Mouse (Mus musculus): ENCODE data around the gene Tmem248. TPM values are rescaled to one million over a fixed set of nuclear protein-coding genes. Genes with fewer than 3 reads are reported as not detected.
A peak's percentile ranks its signal among the peaks of the same experiment; 100 is the strongest.

Gene Tmem248
- polyA plus RNA-seq, 1 experiment from 2014 or later: 26.2 TPM

DNA sequence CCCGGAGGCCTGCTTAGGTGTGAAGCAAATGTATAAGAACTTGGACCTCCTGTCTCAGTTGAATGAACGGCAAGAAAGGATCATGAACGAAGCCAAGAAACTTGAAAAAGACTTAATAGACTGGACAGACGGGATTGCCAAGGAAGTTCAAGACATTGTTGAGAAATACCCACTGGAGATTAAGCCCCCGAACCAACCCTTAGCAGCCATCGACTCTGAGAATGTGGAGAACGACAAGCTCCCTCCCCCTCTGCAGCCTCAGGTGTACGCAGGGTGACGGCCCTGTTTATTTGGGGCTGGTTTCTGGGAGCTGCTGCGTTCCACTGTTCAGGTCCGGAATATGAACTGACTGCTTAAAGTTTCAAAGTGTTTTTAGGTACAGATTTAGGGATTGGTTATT, 3.9 kb upstream of the Tmem248 start:
- Histone ChIP-seq H3K27me3 (replicated peaks) (no peaks in the 10 kb centered on the region), H3K9me3 (no peaks in the 10 kb centered on the region), H3K4me2 (no peak overlapping the region), H3K27ac (no peak overlapping the region), H3K4me3 (no peak overlapping the region), H3K9ac (no peak overlapping the region), H3K36me3 (replicated peaks) (peaks cover 37% of the 10 kb centered on the region), H3K4me1 (no peaks in the 10 kb centered on the region)
- 87% methylated on average over 11 of the region's 11 CpGs for WGBS
- ATAC-seq (replicated peaks): no peak

DNA sequence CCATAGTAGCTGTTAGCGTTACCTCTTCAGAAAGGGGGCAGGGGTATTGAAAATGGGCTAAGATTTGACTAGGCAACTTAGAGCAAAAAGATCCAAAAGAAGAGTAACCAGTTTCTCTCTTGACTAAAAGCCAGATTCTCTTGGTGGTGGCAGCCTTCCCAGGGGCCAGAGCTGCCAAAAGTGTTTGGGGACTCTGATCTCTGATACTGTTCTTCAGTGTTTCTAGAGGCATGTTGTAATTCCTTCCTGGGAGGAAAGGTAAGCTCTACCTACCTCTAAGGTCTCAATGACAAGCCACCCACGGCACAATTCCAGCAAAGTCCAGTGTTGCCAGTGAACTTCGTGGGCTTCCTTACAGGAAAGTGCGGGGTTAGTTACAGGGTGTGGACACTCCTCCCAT, 525 bp downstream of the Tmem248 start:
- 90% methylated on average over 4 of the region's 4 CpGs for WGBS

DNA sequence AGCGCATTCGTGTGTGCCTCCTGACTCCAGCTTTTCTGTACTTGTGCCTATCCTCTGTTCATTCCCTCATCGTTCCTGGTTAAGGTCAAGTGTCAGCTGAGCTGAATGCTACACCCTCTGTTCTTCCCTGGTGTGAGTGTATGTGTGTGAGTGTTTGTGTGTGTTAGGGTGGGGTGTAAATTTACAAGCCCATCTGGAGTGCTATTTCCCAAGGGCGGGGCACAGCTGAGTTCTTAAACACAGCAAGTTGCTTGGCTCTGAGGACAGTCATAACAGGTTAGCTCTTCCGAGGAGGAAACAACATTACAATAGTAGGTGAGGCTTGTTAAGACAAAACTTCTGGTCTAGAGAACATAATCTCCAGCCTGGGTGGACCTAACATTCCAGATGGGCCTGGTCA, 1.5 kb downstream of the Tmem248 start:
- no peak overlapping the region for H3K4me3 ChIP-seq
- no peak overlapping the region for H3K27ac ChIP-seq
- no peaks in the 10 kb centered on the region for H3K27me3 ChIP-seq (replicated peaks)
- peaks cover 14% of the 10 kb centered on the region for H3K4me1 ChIP-seq
- no peaks in the 10 kb centered on the region for H3K9me3 ChIP-seq
- no peaks in the 10 kb centered on the region for H3K36me3 ChIP-seq (replicated peaks)
- 90% methylated on average over 5 of the region's 5 CpGs for WGBS
- no peak overlapping the region for H3K4me2 ChIP-seq
- no peak overlapping the region for H3K9ac ChIP-seq
- ATAC-seq (replicated peaks): no peak

More for the DNA sequence above, 525 bp downstream of the Tmem248 start:
- no peak overlapping the region for H3K4me3 ChIP-seq
- no peak overlapping the region for H3K27ac ChIP-seq
- H3K27me3 ChIP-seq (replicated peaks): no peaks in the 10 kb centered on the region
- H3K4me1 ChIP-seq: peaks cover 8% of the 10 kb centered on the region
- no peak overlapping the region for H3K4me2 ChIP-seq
- H3K36me3 ChIP-seq (replicated peaks): no peaks in the 10 kb centered on the region
- ATAC-seq (replicated peaks): no peak
- H3K9me3 ChIP-seq: no peaks in the 10 kb centered on the region
- no peak overlapping the region for H3K9ac ChIP-seq

DNA sequence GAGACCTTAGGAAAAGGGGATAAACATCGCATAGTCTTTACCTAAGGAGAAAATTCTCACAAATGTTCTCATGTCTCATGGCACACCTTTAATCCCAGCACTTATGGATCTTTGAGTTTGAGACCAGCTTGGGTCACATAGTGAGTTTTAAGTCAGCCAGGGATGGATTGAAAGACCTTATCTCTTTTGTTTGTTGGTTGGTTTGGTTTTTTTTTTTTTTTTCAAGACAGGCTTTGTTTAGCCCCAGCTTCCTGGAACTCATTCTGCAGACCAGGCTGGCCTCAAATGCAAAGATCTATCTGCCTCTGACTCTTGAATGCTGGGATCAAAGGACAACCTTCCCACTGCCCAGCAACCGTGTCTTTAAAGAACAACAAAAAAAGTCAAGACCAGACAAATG, 4.4 kb downstream of the Tmem248 start:
- no peak for ATAC-seq (replicated peaks)
- Histone ChIP-seq H3K9me3 (no peaks in the 10 kb centered on the region), H3K36me3 (replicated peaks) (no peaks in the 10 kb centered on the region), H3K4me1 (peaks cover 23% of the 10 kb centered on the region), H3K27ac (peak overlapping the region; percentile 83), H3K27me3 (replicated peaks) (no peaks in the 10 kb centered on the region), H3K9ac (peak overlapping the region; percentile 91; the same call in 1 of the 2 replicates), H3K4me3 (peak overlapping the region; percentile 85), H3K4me2 (peak overlapping the region; percentile 63)
- 46% methylated on average over 2 of the region's 2 CpGs for WGBS

DNA sequence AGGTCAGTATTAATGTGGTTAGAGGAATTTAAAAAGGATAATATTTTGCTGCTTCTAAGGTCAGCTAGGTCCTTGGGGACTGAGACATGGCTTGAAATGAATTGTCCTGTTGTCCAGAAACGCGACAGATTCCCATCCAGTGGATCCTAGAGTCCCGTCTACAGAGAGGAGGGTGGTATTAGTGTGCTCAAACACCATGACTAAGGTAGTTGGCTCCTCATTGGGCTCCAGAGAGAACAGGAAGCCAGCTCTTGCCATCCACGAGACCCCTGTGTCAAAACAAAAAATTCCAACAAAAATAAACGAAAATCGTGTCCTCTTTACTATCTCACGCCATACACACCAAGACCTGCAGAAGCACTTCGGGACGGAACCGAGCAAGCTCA, 4.9 kb downstream of the Tmem248 start:
- no peaks in the 10 kb centered on the region for H3K36me3 ChIP-seq (replicated peaks)
- ATAC-seq (replicated peaks): peak; percentile 72
- H3K4me2 ChIP-seq: peak overlapping the region; percentile 63
- H3K9me3 ChIP-seq: no peaks in the 10 kb centered on the region
- peak overlapping the region; percentile 91 for H3K9ac ChIP-seq
- peaks cover 23% of the 10 kb centered on the region for H3K4me1 ChIP-seq
- 1% methylated on average over 10 of the region's 10 CpGs for WGBS
- peak overlapping the region; percentile 83 for H3K27ac ChIP-seq
- peak overlapping the region; percentile 85 for H3K4me3 ChIP-seq
- H3K27me3 ChIP-seq (replicated peaks): no peaks in the 10 kb centered on the region

DNA sequence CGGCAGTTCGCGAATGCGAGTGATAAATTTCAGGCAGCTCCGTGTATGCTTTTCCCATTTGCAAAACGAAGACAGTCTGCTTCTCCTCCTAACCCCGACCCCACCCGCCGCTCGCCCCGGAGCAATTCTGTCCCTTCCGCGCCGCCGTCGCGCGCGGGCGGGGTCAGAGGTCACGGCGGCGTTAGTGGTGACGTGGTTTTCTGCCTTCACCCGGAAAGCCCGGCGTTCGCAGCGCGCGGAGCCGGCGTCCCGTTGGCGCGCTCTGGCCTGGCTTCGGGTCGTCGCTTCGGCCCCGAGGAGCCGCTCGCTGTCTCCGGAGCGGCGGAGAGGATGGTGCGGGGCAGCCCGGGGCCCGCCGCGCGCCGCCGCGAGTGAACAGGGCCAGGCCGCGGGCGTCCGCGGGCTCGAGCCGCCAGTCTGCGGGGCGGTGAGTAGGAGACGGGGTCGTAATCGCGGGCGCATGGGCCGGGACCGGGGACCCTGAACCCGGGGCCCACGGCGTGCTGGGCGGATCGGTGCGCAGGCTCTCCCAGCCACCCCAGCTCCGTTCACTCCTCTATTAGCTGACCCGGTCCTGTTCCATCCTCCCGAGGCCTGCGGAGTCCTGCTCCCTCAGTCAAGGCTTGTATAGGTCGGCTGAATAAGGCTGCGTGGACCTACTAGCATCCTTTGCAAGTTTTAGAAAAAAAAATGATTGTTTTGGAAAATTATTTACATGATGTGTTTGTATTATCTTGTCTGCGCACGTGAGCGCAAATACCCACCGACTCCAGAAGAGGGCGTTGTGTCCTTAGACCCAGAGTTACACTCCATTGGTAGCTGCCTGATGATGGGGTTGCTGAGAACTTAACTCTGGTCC, 5.5 kb downstream of the Tmem248 start:
- H3K27ac ChIP-seq: peak overlapping the region; percentile 83
- WGBS: under 1% methylated on average over 88 of the region's 88 CpGs
- peak overlapping the region; percentile 63 for H3K4me2 ChIP-seq
- H3K36me3 ChIP-seq (replicated peaks): no peaks in the 10 kb centered on the region
- no peaks in the 10 kb centered on the region for H3K9me3 ChIP-seq
- peak overlapping the region; percentile 85 for H3K4me3 ChIP-seq
- H3K9ac ChIP-seq: peak overlapping the region; percentile 91
- H3K4me1 ChIP-seq: peaks cover 23% of the 10 kb centered on the region
- no peaks in the 10 kb centered on the region for H3K27me3 ChIP-seq (replicated peaks)
- peak; percentile 90 for ATAC-seq (replicated peaks)

DNA sequence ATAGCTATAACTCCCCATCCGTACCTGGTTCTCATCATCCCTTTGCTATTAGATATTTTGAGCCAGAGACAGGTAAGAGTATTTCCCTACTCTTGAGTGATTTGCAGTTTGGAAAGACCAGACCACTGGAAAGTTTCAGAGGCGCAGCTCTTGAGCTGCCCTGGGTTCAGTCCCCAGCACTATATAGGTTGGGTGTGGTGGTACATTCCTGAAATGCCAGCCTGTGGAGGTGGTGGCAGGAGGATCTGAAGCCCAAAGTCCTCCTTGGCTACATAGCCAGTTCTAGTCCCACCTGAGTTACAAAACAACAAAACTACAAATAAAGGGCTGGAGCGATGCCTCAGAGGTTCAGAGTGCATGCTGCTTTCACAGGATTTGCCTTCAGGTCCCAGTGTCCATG, 9.9 kb downstream of the Tmem248 start:
- Histone ChIP-seq H3K27ac (no peak overlapping the region), H3K36me3 (replicated peaks) (peaks cover 11% of the 10 kb centered on the region), H3K27me3 (replicated peaks) (no peaks in the 10 kb centered on the region), H3K9me3 (no peaks in the 10 kb centered on the region), H3K4me3 (no peak overlapping the region), H3K9ac (no peak overlapping the region), H3K4me1 (peaks cover 15% of the 10 kb centered on the region), H3K4me2 (no peak overlapping the region)
- ATAC-seq (replicated peaks): no peak
- 96% methylated on average over 3 of the region's 3 CpGs for WGBS

DNA sequence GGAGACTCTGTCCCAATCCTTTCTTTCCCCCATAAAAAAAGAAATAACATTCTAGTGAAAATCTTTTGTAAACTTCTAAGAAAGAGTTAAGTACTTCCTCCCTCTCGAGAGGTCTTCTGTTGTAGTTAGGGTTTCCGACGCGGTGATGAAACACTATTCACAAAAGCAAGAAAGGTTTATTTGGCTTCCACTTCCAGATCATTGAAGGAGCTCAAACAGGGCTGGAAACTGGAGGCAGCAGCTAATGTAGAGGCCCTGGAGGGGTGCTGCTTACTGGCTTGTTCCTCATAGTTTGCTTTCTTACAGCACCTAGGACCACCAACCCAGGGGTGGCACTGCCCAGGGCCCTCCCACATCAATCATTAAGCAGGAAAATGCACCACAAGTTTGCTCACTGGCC, 11.2 kb downstream of the Tmem248 start:
- Histone ChIP-seq H3K4me1 (peaks cover 11% of the 10 kb centered on the region), H3K27ac (no peak overlapping the region), H3K36me3 (replicated peaks) (peaks cover 24% of the 10 kb centered on the region), H3K4me2 (no peak overlapping the region), H3K4me3 (no peak overlapping the region), H3K9me3 (no peaks in the 10 kb centered on the region), H3K9ac (no peak overlapping the region), H3K27me3 (replicated peaks) (no peaks in the 10 kb centered on the region)
- no peak for ATAC-seq (replicated peaks)
- 74% methylated on average over 4 of the region's 4 CpGs for WGBS

DNA sequence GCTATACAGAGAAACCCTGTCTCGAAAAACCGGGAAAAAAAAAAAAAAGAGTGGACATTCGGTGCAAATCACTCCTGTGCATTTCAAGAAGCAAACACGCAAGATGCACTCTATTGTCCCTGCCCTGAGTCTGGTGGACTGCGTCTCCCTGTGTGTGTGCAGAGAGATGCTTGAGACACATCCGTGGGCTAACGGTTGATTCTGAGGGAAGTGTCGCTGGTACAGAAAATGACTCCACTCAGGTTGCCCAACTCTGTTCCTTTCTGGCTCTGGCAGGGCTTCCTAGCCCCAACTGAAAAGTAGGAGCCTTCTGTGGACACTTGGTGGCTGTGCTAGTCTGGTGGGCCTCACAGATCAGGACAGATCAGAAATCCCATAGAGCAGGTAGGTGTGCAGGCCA, 19.4 kb downstream of the Tmem248 start:
- Histone ChIP-seq H3K27ac (no peak overlapping the region), H3K4me2 (no peak overlapping the region), H3K9ac (no peak overlapping the region), H3K4me3 (no peak overlapping the region), H3K9me3 (no peaks in the 10 kb centered on the region), H3K27me3 (replicated peaks) (no peaks in the 10 kb centered on the region), H3K36me3 (replicated peaks) (peaks cover 81% of the 10 kb centered on the region), H3K4me1 (no peaks in the 10 kb centered on the region)
- 94% methylated on average over 8 of the region's 8 CpGs for WGBS
- no peak for ATAC-seq (replicated peaks)

DNA sequence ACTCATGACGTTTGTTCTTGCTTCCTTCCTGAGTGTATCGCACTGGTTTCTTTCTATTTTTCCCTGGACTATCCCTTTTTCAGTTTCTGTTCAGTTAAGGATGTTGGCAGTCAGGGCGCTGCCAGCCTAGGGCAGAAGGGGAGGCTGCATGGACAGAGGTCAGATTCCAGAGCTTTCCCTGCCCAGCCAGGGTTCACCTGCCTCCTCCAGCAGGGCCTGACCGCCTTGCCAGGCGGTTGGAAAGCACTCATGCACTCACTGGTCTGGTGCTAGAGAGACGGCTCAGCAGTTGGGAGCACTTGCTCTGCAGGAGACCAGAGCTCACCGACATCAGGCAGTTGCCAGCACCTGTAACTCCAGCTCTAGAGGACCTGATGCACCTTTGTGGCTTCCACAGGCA, 22.4 kb downstream of the Tmem248 start:
- no peak overlapping the region for H3K27ac ChIP-seq
- no peak overlapping the region for H3K9ac ChIP-seq
- no peaks in the 10 kb centered on the region for H3K4me1 ChIP-seq
- ATAC-seq (replicated peaks): no peak
- WGBS: 93% methylated on average over 7 of the region's 7 CpGs
- H3K9me3 ChIP-seq: no peaks in the 10 kb centered on the region
- no peak overlapping the region for H3K4me2 ChIP-seq
- H3K27me3 ChIP-seq (replicated peaks): no peaks in the 10 kb centered on the region
- no peak overlapping the region for H3K4me3 ChIP-seq
- H3K36me3 ChIP-seq (replicated peaks): peaks cover 67% of the 10 kb centered on the region

DNA sequence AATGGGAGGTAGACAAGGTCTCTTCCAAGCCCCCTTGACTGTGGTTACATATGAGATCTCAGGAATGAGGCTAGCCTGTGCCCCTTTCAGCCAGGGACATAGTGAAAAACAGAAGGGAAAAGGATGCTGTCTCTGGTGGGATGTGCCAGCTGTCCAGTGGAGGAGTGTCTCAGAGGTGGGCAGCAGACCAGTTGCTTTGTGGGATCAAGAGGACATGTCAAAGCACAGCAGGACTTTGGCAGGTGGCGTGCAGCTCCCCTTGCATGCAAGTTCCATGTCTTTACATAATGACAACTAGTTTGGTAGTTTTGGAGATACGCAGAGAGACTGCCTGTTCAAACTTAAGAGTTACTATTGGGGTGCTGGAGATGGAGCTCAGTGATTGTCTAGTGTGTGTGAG, 23.0 kb downstream of the Tmem248 start:
- no peak for ATAC-seq (replicated peaks)
- H3K36me3 ChIP-seq (replicated peaks): peaks cover 67% of the 10 kb centered on the region
- WGBS: 95% methylated on average over 2 of the region's 2 CpGs

DNA sequence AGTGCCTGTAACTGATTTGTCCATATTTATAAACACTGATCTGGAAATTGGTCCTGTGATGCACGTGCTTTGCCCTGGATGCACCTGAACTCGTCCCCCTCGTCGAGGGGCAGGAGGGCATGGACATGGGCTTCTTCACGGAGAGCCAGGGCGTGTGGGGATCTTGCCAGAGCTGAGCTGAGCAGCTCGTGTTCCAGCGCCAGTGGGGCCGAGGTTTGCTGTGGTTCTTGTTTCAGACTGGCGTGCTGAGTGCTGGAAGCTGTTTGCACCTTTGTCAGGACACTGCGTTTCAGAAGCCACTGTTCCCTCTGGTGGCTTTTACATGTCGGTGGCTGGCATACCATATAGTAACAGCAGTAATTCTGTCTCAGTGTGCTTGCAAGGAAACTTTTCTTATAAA, 24.5 kb downstream of the Tmem248 start:
- Histone ChIP-seq H3K27me3 (replicated peaks) (no peaks in the 10 kb centered on the region), H3K36me3 (replicated peaks) (peaks cover 67% of the 10 kb centered on the region), H3K9ac (no peak overlapping the region), H3K27ac (no peak overlapping the region), H3K4me1 (no peaks in the 10 kb centered on the region), H3K9me3 (no peaks in the 10 kb centered on the region), H3K4me2 (no peak overlapping the region), H3K4me3 (no peak overlapping the region)
- no peak for ATAC-seq (replicated peaks)
- WGBS: 92% methylated on average over 12 of the region's 12 CpGs

More for the DNA sequence above, 23.0 kb downstream of the Tmem248 start:
- no peak overlapping the region for H3K9ac ChIP-seq
- no peak overlapping the region for H3K4me3 ChIP-seq
- H3K27me3 ChIP-seq (replicated peaks): no peaks in the 10 kb centered on the region
- no peak overlapping the region for H3K27ac ChIP-seq
- H3K4me2 ChIP-seq: no peak overlapping the region
- no peaks in the 10 kb centered on the region for H3K9me3 ChIP-seq
- H3K4me1 ChIP-seq: no peaks in the 10 kb centered on the region

DNA sequence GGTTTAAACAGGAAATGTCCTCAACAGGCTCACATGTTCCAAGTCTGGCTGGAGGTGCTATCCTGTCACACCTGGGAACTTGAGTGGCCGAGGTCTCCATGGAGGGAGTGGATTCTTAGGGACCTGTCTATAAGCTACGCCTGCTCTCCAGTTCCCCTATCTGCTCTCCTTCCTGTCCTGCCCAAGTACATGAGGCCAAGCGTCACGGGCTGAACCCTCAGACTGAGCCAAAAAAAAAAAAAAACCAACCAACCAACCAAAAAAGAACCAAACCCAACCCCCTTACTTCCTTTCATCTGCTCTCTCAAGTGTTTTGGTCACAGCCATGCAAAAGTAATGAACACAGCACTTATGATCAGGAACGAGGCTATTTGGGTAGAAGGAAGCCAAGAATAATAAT, 30.9 kb downstream of the Tmem248 start:
- H3K9me3 ChIP-seq: no peaks in the 10 kb centered on the region
- H3K27me3 ChIP-seq (replicated peaks): no peaks in the 10 kb centered on the region
- WGBS: 84% methylated on average over 5 of the region's 5 CpGs
- ATAC-seq (replicated peaks): no peak
- peaks cover 79% of the 10 kb centered on the region for H3K36me3 ChIP-seq (replicated peaks)
- H3K9ac ChIP-seq: no peak overlapping the region
- H3K4me3 ChIP-seq: no peak overlapping the region
- no peak overlapping the region for H3K4me2 ChIP-seq
- no peaks in the 10 kb centered on the region for H3K4me1 ChIP-seq
- H3K27ac ChIP-seq: no peak overlapping the region
